Mouse (Mus musculus): ENCODE data around the gene Arid1b.

Arid1b gene

DNA sequence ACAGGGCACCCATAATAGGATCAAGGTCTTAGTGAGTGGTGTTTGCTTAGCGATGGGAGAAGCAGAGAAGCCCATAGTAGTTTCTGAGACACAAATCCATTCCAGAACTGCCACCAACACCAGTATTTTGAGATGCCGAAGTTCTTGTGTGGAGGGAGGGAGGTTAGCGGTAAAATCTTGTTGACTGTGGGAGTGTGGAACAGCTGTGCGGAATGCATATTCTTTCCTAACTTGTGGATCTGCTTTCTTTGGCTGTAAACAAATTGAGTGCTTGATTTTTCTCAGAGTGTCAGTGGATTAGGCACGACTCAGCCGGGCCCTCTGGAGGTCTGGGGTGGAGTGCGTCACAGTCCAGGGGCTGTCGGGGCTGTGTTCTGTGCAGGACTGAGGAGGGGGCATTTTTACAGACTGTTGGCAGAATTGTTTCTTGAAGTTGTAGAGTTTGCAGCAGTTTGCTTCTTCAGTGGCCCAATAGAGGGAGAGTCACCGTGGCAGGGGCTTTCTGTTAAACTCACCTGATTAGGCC lies 27.9 kb downstream of the Arid1b start:
- no peak for DNase-seq

DNA sequence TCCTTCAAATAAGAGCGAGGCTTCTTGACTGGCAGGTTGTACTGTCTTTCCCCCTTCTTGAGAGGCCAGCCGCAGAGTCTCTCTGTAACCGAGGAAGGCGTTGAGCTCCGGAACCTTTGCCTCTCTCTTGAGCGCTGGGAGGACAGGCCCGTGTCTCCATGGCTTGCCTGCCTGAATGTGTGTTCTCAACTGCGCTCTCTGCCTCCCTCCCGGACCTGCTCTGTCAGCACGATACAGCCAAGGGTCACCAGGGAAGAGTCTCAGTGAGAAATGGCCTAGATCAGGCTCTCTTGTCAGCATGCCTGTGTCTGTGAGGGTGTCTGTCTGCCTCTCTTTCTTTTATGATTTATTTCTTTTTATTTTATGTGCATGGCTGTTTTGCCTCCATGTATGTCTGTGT lies 29.6 kb downstream of the Arid1b start:
- peak; percentile 54 to 68 for DNase-seq

GRCm38 (mm10) chr17:5025400-5025799 lies 31.3 kb downstream of the Arid1b start:
- no peak for DNase-seq

- DNase-seq: no peak
Observed at GRCm38 (mm10) chr17:5026578-5026977, 32.4 kb downstream of the Arid1b start.

- no peak for DNase-seq
Observed at GRCm38 (mm10) chr17:5029148-5029547, 35.0 kb downstream of the Arid1b start.

DNA sequence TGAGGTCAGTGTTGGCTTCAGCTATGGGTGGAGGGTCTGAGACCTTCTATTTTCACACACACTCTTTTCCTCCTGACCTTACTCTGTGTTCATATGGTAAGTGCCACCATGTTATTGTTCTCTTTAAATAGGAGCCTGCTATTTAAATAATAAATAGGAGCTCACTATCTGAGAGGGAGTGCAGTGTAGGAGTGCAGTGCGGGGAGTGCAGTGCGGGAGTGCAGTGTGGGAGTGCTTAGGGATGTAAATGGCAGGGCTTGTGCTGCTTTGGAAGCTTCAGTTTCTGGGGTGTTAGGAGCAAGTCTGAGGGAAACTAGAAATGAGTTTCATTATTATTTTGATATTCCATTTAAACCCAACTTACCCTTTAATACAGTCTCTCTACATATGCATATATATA lies 36.2 kb downstream of the Arid1b start:
- no peak for DNase-seq

- no peak for DNase-seq
Observed at GRCm38 (mm10) chr17:5033346-5033745, 39.2 kb downstream of the Arid1b start.

GRCm38 (mm10) chr17:5034201-5034600 lies 40.1 kb downstream of the Arid1b start:
- DNase-seq: no peak

DNA sequence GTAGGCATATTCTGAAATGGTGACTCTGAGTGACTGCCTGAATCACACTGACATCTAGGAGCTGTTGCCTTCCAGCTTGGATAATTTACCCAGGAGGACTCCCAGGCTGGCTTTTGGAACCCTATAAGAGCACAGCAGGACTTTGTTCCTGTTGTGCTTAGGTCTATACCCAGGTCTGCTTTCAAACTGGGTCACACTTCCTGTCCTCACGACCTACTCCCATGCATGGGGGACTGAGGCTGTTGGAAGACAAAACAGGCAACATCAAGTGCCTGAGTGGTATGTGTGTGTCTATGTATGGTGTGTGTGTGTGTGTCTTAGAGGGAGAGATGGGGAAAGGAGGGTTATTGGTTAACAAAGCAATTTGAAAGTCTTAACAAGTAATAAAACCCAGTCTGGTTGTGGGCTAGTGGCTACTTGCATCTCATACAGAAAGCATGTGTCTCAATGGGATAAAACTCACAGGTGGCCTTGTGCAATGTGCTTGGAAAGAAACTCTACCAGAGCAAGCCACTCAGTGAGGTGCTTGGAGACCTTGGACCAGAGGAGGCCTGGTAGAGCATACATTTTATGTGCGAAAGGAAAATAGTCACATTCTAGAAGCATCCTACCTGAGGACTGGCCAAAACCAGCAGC lies 42.2 kb downstream of the Arid1b start:
- DNase-seq: no peak

GRCm38 (mm10) chr17:5037199-5037598 lies 43.1 kb downstream of the Arid1b start:
- DNase-seq: peak in 1 of 2 experiments; percentile 60

DNA sequence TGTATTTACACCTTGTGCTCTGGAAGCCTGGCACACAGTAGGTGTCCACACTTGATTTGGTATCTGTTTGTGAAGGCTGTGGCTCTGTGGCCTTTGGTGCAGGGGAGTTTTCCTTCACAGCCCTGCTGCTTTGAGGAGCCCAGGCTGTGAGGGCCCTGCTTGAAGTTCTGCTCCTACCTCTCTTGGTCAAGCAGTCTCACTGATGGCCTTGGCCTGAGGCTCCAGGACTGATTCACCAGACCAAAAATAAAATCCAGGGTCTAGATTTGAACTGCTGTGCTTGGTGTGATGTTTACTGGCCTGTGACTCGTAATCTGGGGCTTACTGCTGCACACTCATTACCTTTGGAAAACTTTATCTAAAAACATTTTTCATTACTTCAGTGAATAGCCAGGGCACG lies 45.7 kb downstream of the Arid1b start:
- DNase-seq: no peak

- DNase-seq: peak in 1 of 2 experiments; percentile 18
Observed at GRCm38 (mm10) chr17:5043871-5044270, 49.7 kb downstream of the Arid1b start.

GRCm38 (mm10) chr17:5045613-5046012 lies 51.5 kb downstream of the Arid1b start:
- no peak for DNase-seq

GRCm38 (mm10) chr17:5047373-5047772 lies 53.2 kb downstream of the Arid1b start:
- no peak for DNase-seq

GRCm38 (mm10) chr17:5050266-5050665 lies 56.1 kb downstream of the Arid1b start:
- peak; percentile 63 to 78 for DNase-seq

GRCm38 (mm10) chr17:5050970-5051530 lies 56.9 kb downstream of the Arid1b start:
- no peak for DNase-seq

DNA sequence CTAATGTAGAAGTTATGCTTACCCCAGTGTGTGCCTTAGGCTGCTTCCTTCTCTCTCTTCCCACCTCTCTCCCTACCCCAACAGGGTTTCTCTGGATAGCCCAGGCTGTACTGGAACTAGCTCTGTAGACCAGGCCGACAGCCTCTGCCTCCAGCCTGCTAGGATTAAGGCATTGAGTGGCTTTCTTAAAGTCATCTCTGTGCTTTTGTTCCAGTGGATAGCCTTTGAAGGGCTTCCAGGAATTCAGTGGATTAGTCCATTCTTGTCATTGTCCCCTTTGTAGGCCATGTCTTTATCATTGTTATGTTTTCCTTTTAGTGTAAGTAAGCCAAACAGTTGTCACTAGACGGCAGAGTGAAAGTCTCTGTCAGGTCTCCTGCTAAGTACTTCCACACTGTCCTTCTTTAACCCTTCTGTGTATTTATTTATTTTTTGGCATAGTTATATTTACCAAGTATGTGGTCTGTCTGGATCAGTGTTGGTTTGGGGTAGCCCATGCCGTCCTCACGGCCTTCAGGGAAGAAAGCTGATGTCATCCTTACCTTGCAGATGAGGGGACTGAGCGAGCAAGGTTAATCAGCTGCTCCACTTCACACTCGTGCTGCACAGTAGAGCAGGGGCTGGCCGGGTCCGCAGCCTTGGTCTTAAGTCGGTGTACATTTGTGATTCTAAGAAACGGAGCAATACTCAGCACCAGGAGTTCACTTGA lies 58.1 kb downstream of the Arid1b start:
- no peak for DNase-seq

GRCm38 (mm10) chr17:5052800-5053179 lies 58.7 kb downstream of the Arid1b start:
- DNase-seq: no peak

DNA sequence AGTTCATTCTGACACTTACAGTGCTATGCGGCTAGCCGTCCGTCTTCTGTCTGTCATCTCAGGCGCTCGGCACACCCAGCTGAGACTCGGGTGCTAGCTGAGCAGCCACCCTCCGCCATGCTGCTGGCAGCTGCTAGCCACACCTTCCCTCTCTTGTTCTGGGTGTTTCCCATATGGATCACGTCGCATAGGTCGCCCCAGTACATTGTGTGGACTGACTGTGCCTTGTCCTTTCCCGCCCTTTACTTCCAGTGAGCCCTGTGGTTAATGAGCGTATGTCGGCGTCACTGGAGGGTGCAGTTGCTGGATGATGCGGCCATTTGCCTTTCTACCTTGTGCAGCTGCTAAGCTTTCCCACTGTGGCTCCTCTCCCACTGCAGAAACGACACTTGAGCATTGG lies 59.1 kb downstream of the Arid1b start:
- DNase-seq: no peak

DNA sequence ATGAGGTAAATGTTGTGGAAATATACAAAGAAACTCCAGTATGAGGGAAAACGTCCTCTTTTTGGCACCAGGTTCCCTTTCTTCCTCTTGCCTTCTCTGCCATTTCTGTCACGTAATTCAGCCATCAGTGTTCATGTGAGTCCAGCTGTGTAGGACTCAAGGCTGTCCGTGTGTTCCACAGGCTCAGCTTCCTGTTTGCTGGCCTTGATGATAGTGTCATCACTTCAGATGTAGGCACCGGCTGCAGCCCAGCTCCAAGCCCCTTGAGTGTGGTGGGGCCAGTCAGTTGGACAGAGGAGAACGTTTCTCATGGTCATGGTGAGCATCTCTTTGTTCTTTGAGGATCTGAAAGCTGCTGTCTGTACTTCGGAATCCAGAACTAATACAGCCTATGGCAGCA lies 61.3 kb downstream of the Arid1b start:
- DNase-seq: no peak

GRCm38 (mm10) chr17:5056654-5057053 lies 62.5 kb downstream of the Arid1b start:
- no peak for DNase-seq

- no peak for DNase-seq
Observed at GRCm38 (mm10) chr17:5057286-5057685, 63.2 kb downstream of the Arid1b start.

DNA sequence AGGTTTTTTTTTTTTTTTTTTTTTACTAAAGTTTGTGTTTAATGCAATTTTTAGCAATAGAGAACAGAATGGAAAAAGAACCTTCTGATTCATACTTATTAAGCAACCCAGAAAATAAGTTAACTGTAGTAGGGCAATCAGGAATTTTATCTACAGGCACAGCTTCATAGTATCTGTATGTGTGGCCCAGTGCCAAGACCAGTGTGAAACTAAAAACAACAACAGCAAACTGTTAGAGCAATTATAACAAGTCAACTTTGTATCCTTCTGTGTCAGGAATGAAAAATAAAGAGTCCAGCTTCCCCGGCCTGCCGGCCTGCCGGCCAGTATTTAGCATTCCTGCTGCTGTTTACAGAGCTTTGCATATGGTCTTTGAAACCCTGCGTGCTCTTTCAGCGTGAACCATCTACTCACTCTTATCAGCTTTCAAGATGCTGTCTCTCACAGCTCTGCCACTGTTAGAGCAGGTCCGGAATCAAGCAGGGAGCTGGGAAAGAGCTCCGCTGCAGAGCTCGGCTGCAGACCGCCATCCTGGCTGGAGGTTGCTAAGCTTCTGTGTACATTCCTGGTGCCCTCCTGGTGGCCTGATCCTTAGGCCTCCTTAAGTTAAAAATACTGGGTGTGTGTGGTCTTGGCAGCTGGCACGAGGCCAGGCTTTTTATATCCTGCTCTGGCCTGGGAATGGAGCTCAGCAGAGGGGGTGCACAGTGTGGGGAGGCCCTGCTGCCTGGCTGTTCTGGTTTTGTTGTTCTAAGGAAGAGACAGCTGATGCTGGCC lies 64.0 kb downstream of the Arid1b start:
- peak; percentile 73 to 78 for DNase-seq
